Mouse (Mus musculus) spleen, adult 2 months (tissue): Measurements from ENCODE around the gene Patj. TPM values are rescaled to one million over a fixed set of nuclear protein-coding genes. Genes with fewer than 3 reads are reported as not detected.

Source experiments
- DNase-seq, 2 experiments: peaks; one replicate each; pipeline versions ENCODE4 v3.0.0 to v3.0.0-alpha.2; 2012 to 2021; ENCODE audit warnings: low spot score in 2 of 2, low read depth in 1 of 2
- H3K27ac ChIP-seq: fragments of 200-500 bp; 2 replicates; pipeline ENCODE4 v1.5.1; 2012; ENCODE audit warnings: low read length, inconsistent platforms; ENCODE audit not compliant: insufficient read depth
- H3K27me3 ChIP-seq: fragments of 200-500 bp; 2 replicates; pipeline ENCODE4 v1.6.1; 2012; ENCODE audit warnings: mild to moderate bottlenecking, moderate library complexity, low read length, inconsistent platforms; ENCODE audit not compliant: control insufficient read depth, insufficient read depth
- H3K36me3 ChIP-seq: fragments of 200-500 bp; 2 replicates; pipeline ENCODE4 v1.6.1; 2012; ENCODE audit warnings: mild to moderate bottlenecking, low read length, inconsistent platforms; ENCODE audit not compliant: control insufficient read depth, insufficient read depth
- H3K4me1 ChIP-seq: fragments of 200-500 bp; 2 replicates; pipeline ENCODE4 v1.6.1; 2011; ENCODE audit warnings: inconsistent platforms; ENCODE audit not compliant: control insufficient read depth, insufficient read depth, insufficient read length
- H3K4me3 ChIP-seq: fragments of 200-500 bp; 2 replicates; pipeline ENCODE4 v1.5.1; 2011; ENCODE audit warnings: mild to moderate bottlenecking, inconsistent platforms; ENCODE audit not compliant: insufficient read depth, insufficient read length; ENCODE audit errors: extremely low read depth
- CTCF ChIP-seq: fragments of 200-500 bp; IDR thresholded peaks from 2 replicates; pipeline ENCODE4 v1.5.1; 2011; ENCODE audit warnings: mild to moderate bottlenecking, inconsistent platforms; ENCODE audit not compliant: insufficient read depth, insufficient read length, insufficient replicate concordance; ENCODE audit errors: extremely low read depth
- POLR2A ChIP-seq: fragments of 200-500 bp; IDR thresholded peaks from 2 replicates; pipeline ENCODE4 v1.6.1; 2011; ENCODE audit warnings: low read depth, low read length, inconsistent platforms
- WGBS: fragments of 180-500 bp; shearing (Covaris S2); methylation state at CpG from one replicate; pipeline ENCODE4 v1.1.7; 2018; 5-methylcytosine and 5-hydroxymethylcytosine counted together
- polyA plus RNA-seq: library from polyadenylated mRNA; depleted of rRNA; stranded (reverse); fragments of >200 nt; gene quantifications from 2 replicates; pipeline ENCODE4 v1.2.3, GENCODE M21; 2012

Gene Patj
- polyA plus RNA-seq, 1 experiment, result 4.9 TPM

- Histone ChIP-seq H3K27ac (no peak overlapping the region), H3K27me3 (no peaks in the 10 kb centered on the region), H3K4me1 (no peaks in the 10 kb centered on the region), H3K36me3 (no peaks in the 10 kb centered on the region), H3K4me3 (no peak overlapping the region)
- WGBS, result 94% methylated on average over 6 of the region's 6 CpGs
- no peak for DNase-seq
- TF ChIP-seq POLR2A (no peak), CTCF (no peak)
Measured at GRCm38 (mm10) chr4:98556449-98556848, 160.9 kb downstream of the Patj start.

DNA sequence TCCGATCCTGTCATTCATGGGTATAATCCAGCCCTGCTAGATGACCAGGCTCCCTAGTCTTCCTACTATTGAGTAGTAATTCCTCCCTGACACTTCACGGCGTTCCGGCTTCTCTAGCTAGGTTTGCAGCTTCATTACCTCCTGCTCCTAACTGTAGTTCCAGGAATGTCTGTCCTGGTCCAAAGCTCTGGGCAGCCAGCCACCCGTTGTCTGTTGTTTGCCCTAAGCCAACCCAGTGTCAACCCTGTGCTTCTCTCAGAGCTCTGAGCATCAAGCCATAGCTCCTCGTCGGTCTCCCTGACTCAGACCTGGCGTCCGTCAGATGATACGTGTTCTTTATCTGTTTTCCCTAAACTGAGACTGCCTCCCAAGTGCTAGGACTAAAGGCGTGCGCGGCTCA lies 161.6 kb downstream of the Patj start:
- TF ChIP-seq CTCF (no peak), POLR2A (no peak)
- no peak overlapping the region for H3K4me3 ChIP-seq
- whole genome bisulfite sequencing, result 97% methylated on average over 13 of the region's 13 CpGs
- H3K36me3 ChIP-seq, result no peaks in the 10 kb centered on the region
- no peak for DNase-seq
- H3K27ac ChIP-seq, result no peak overlapping the region
- H3K27me3 ChIP-seq, result no peaks in the 10 kb centered on the region
- no peaks in the 10 kb centered on the region for H3K4me1 ChIP-seq

DNA sequence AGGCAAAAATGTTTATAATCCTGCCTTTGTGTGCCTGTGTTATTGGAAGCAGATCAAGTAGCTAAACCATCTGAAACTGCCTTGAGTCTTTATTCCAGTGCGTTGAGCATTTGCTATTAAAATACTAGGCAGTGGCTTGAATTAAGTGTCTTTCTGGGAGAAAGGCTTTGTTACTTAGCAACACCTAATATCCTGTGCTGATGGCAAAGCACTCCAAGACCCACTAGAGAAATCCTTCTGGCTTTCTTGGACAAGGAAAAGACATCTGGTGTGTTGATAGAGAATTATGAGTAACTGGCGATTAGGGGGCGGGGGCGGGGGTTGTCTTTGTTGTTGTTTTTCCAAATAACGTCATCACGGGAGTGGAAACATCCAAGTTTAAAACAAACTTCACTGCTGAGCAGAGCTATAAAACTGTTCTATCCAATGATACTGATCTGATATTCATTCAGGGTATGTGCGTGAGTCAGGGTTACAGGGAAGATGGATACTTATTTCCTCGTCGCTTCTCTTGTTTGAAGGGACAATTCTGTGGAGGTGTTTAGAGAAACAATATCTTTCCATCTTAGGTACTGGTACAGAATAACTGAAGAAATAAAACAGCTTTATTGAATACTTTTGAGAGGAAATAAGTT lies 164.7 kb downstream of the Patj start:
- no peaks in the 10 kb centered on the region for H3K27me3 ChIP-seq
- TF ChIP-seq CTCF (no peak), POLR2A (no peak)

DNA sequence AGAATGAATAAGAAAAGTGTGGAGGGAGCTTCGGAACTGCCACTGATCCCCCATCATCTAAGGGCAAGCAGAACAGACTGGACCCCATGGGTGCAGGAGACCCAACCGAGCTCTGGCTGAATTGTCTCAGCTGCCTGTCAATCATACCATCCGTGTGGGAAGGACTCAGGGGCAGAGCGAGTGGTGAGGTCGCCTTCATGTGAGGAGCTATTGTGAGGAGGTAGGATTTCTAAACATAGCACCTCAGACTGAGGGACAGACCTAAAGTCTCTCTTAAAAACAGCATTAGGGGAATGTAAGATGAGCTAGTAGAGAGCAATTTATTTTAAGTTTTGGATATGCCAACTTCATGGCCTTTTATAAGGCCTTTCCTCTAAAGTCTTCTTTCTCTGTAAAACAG lies 167.5 kb downstream of the Patj start:
- H3K36me3 ChIP-seq, result no peaks in the 10 kb centered on the region

More for the DNA sequence above, 164.7 kb downstream of the Patj start:
- no peaks in the 10 kb centered on the region for H3K36me3 ChIP-seq
- 92% methylated on average over 9 of the region's 9 CpGs for WGBS
- no peak for DNase-seq
- no peak overlapping the region for H3K27ac ChIP-seq
- no peaks in the 10 kb centered on the region for H3K4me1 ChIP-seq
- no peak overlapping the region for H3K4me3 ChIP-seq

GRCm38 (mm10) chr4:98563506-98564195 lies 168.1 kb downstream of the Patj start:
- Histone ChIP-seq H3K27ac (no peak overlapping the region), H3K4me3 (no peak overlapping the region), H3K27me3 (no peaks in the 10 kb centered on the region), H3K36me3 (no peaks in the 10 kb centered on the region), H3K4me1 (no peaks in the 10 kb centered on the region)
- no peak for TF ChIP-seq CTCF
- TF ChIP-seq POLR2A, result no peak
- WGBS, result 76% methylated on average over 10 of the region's 10 CpGs
- DNase-seq, result no peak

More for the DNA sequence above, 167.5 kb downstream of the Patj start:
- Histone ChIP-seq H3K27ac (no peak overlapping the region), H3K4me1 (no peaks in the 10 kb centered on the region), H3K27me3 (no peaks in the 10 kb centered on the region), H3K4me3 (no peak overlapping the region)
- TF ChIP-seq CTCF (no peak), POLR2A (no peak)
- 86% methylated on average over 5 of the region's 5 CpGs for WGBS
- no peak for DNase-seq

DNA sequence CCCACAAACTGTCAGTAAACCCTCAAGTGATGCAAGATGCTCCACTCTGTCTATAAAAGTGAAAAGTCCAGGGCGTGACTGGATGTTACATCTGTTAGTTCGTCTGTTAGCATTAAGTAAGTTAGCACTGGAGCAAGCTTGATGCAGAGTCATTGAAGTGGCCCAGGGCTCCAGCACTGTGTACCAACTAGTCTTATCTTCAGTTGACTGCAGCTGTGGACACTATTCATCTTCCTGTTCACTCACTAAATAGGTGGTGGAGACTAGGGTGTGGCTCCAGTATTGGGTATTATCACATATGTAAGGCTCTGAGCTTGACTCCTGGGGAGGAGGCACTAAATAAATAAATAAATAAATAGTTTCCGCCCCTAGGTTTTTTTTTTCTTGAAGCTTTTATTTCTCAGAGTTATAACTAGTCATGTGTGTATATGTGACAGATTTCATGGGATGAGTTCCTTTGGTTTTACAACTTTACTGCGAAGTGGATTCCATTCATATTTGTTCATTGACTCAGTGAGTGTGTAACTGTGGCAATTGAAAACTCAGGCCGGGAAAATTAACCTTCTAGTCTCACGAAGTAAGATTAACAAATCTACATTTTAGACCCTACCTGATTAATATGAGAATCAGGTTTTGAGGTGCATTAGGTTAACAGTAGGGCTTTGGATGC lies 168.7 kb downstream of the Patj start:
- Histone ChIP-seq H3K4me1 (no peaks in the 10 kb centered on the region), H3K27ac (no peak overlapping the region), H3K27me3 (no peaks in the 10 kb centered on the region), H3K36me3 (no peaks in the 10 kb centered on the region), H3K4me3 (no peak overlapping the region)
- no peak for DNase-seq
- WGBS, result 89% methylated on average over 6 of the region's 6 CpGs
- no peak for TF ChIP-seq POLR2A
- no peak for TF ChIP-seq CTCF

DNA sequence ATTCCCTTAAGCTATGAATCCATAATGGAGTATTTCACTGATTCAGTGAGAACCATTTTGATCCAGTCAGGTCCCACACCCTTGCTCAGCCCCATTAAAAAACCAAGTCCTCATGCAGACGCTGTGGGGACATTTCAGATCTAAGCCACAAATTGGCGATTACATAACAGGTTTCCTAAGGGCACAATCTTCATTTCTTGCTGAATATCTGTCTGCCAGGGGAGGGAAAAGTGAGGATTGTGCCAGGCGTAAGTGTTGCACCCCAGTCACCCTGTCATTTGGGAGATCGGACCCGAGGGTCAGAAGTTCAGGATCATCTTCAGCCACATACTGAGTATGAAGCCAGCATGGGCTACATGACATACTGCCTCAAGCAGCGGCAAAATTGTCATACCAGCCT lies 171.2 kb downstream of the Patj start:
- TF ChIP-seq CTCF (no peak), POLR2A (no peak)
- WGBS, result 92% methylated on average over 6 of the region's 6 CpGs
- Histone ChIP-seq H3K27ac (no peak overlapping the region), H3K27me3 (no peaks in the 10 kb centered on the region), H3K36me3 (no peaks in the 10 kb centered on the region), H3K4me1 (no peaks in the 10 kb centered on the region), H3K4me3 (no peak overlapping the region)
- no peak for DNase-seq
